ENCODE assay signal across 17 mouse cellular contexts in genomic region chr11:80303746-80304145, GRCm38 (mm10). TPM values are rescaled to one million over a fixed set of nuclear protein-coding genes. Genes with fewer than 3 reads are reported as not detected.
DNase-seq lines count a peak whose midpoint lies in the region; ATAC-seq and TF ChIP-seq lines count a peak whose summit lies in the region.
"Had no signal": no experiment of that assay in that cellular context is flagged by ENCODE, and none has a peak within 500 bp of the region (broad histone marks: within the 10 kb centered on the region; RNA-seq: fewer than 3 reads in every experiment).

No protein-coding gene starts in this region.

- no peak overlapping the region for H3K27ac ChIP-seq in intestine, postnatal 0 days (ENCODE audit: low read depth, low read length)
- no peak overlapping the region for H3K27ac ChIP-seq in intestine, embryonic 15.5 days
- no peak overlapping the region for H3K27ac ChIP-seq in lung, postnatal 0 days (ENCODE audit: low read length)
- no peak overlapping the region for H3K27ac ChIP-seq in MEL (ENCODE audit: control insufficient read depth, low read depth, low read length)
- no peak overlapping the region for H3K27ac ChIP-seq in stomach, postnatal 0 days (replicated peaks)
- H3K27ac ChIP-seq: forebrain, embryonic 12.5 days; hindbrain, embryonic 15.5 days; limb, embryonic 15.5 days; midbrain, embryonic 10.5 days had no signal

- peak; percentile 55 for TF ChIP-seq RAD21 in MEL (IDR thresholded peaks at IDR 0.05; ENCODE audit: low read depth, low read length)

- H3K4me3 ChIP-seq in intestine, postnatal 0 days (ENCODE audit: low read depth, low read length) = no peak overlapping the region
- no peak overlapping the region for H3K4me3 ChIP-seq in intestine, embryonic 15.5 days (replicated peaks)
- no peak overlapping the region for H3K4me3 ChIP-seq in lung, postnatal 0 days (ENCODE audit: low read depth, low read length)
- no peak overlapping the region for H3K4me3 ChIP-seq in MEL (ENCODE audit: control insufficient read depth in 1 of 2, insufficient read depth in 1 of 2, low read depth in 2 of 2, low read length in 2 of 2)
- H3K4me3 ChIP-seq in stomach, postnatal 0 days (ENCODE audit: low read depth, low read length) = no peak overlapping the region
- H3K4me3 ChIP-seq: limb, embryonic 15.5 days had no signal

- DNase-seq in lung, postnatal 0 days (ENCODE audit: low spot score) = no peak
- no peak for DNase-seq in lung, adult 18-20 months
- peak; percentile 58 for DNase-seq in MEL (ENCODE audit: low read depth, low spot score)
- DNase-seq in stomach, postnatal 0 days (ENCODE audit: low spot score) = no peak
- no peak for DNase-seq in ovary, postnatal 14 days (ENCODE audit: low spot score)
- DNase-seq: adrenal gland, postnatal 10 days; cerebellum, adult 8-10 months; embryo, embryonic 11 days; gastrocnemius, postnatal 10 days; heart, postnatal 14 days had no signal

- H3K79me2 ChIP-seq in MEL (ENCODE audit: control insufficient read depth, insufficient read depth, low read length, poor library complexity) = no peaks in the 10 kb centered on the region

- H3K4me1 ChIP-seq in intestine, postnatal 0 days (replicated peaks; ENCODE audit: control insufficient read depth, insufficient read depth, low read length) = no peaks in the 10 kb centered on the region
- H3K4me1 ChIP-seq in intestine, embryonic 15.5 days (replicated peaks) = peaks cover 25% of the 10 kb centered on the region
- H3K4me1 ChIP-seq in lung, postnatal 0 days (ENCODE audit: insufficient read depth, low read depth, low read length) = peaks cover 19% of the 10 kb centered on the region
- H3K4me1 ChIP-seq in MEL (ENCODE audit: control insufficient read depth in 1 of 2, insufficient read depth in 2 of 2, low read length in 2 of 2) = no peaks in the 10 kb centered on the region
- no peaks in the 10 kb centered on the region for H3K4me1 ChIP-seq in stomach, postnatal 0 days (replicated peaks; ENCODE audit: control insufficient read depth, insufficient read depth)

- 85% methylated on average over 3 of the region's 3 CpGs for WGBS in intestine, postnatal 0 days
- WGBS in intestine, embryonic 15.5 days = 88% methylated on average over 3 of the region's 3 CpGs
- 86% methylated on average over 3 of the region's 3 CpGs for WGBS in lung, postnatal 0 days
- WGBS in stomach, postnatal 0 days = 84% methylated on average over 3 of the region's 3 CpGs

- no peaks in the 10 kb centered on the region for H3K9me3 ChIP-seq in intestine, postnatal 0 days (ENCODE audit: control insufficient read depth)
- no peaks in the 10 kb centered on the region for H3K9me3 ChIP-seq in intestine, embryonic 15.5 days
- H3K9me3 ChIP-seq in lung, postnatal 0 days (ENCODE audit: low read length) = no peaks in the 10 kb centered on the region
- no peaks in the 10 kb centered on the region for H3K9me3 ChIP-seq in MEL (replicated peaks; ENCODE audit: insufficient read depth, low read length)
- H3K9me3 ChIP-seq in stomach, postnatal 0 days (ENCODE audit: control insufficient read depth, low read length) = no peaks in the 10 kb centered on the region
- H3K9me3 ChIP-seq: forebrain, embryonic 12.5 days; hindbrain, embryonic 15.5 days; limb, embryonic 15.5 days had no signal

- no peak for TF ChIP-seq EP300 in lung, postnatal 0 days (IDR thresholded peaks at IDR 0.05)
- TF ChIP-seq EP300 in MEL (IDR thresholded peaks at IDR 0.05; ENCODE audit: low read depth in 1 of 2, low read length in 2 of 2) = no peak
- no peak for TF ChIP-seq EP300 in stomach, postnatal 0 days (optimal IDR thresholded peaks at IDR 0.05)

- TF ChIP-seq CTCF in intestine, postnatal 0 days (IDR thresholded peaks at IDR 0.05; ENCODE audit: low read depth) = peak; percentile 41
- TF ChIP-seq CTCF in lung, postnatal 0 days (IDR thresholded peaks at IDR 0.05) = peak; percentile 31
- TF ChIP-seq CTCF in MEL (IDR thresholded peaks at IDR 0.05 in 2 of 3, conservative IDR thresholded peaks at IDR 0.05 in 1 of 3; ENCODE audit: control insufficient read depth in 1 of 3, insufficient read depth in 1 of 3, low read depth in 2 of 3, low read length in 3 of 3, poor library complexity in 1 of 3, severe bottlenecking in 1 of 3) = peak; percentile 42 to 60 (median 52)
- peak; percentile 47 for TF ChIP-seq CTCF in stomach, postnatal 0 days (IDR thresholded peaks at IDR 0.05; ENCODE audit: low read depth)

- TF ChIP-seq POLR2A in MEL (IDR thresholded peaks at IDR 0.05; ENCODE audit: control insufficient read depth in 1 of 2, insufficient read depth in 1 of 2, low read depth in 1 of 2, low read length in 2 of 2, poor library complexity in 1 of 2) = no peak

- H3K4me2 ChIP-seq in intestine, postnatal 0 days (replicated peaks; ENCODE audit: low read depth) = no peak overlapping the region
- H3K4me2 ChIP-seq in intestine, embryonic 15.5 days (replicated peaks) = no peak overlapping the region
- H3K4me2 ChIP-seq in lung, postnatal 0 days (replicated peaks; ENCODE audit: low read depth, low read length) = no peak overlapping the region
- no peak overlapping the region for H3K4me2 ChIP-seq in stomach, postnatal 0 days (replicated peaks; ENCODE audit: low read depth)

- no peak for ATAC-seq in intestine, postnatal 0 days
- no peak for ATAC-seq in intestine, embryonic 15.5 days
- no peak for ATAC-seq in lung, postnatal 0 days
- no peak for ATAC-seq in stomach, postnatal 0 days (ENCODE audit: low FRiP score, low TSS enrichment)

- no peak overlapping the region for H3K9ac ChIP-seq in intestine, postnatal 0 days (ENCODE audit: low read depth, low read length)
- no peak overlapping the region for H3K9ac ChIP-seq in intestine, embryonic 15.5 days
- H3K9ac ChIP-seq in lung, postnatal 0 days (replicated peaks; ENCODE audit: low read depth) = no peak overlapping the region
- H3K9ac ChIP-seq in MEL (ENCODE audit: control insufficient read depth, low read depth, low read length, poor library complexity, severe bottlenecking) = no peak overlapping the region
- H3K9ac ChIP-seq in stomach, postnatal 0 days (ENCODE audit: low read length) = no peak overlapping the region
- H3K9ac ChIP-seq: forebrain, embryonic 12.5 days; hindbrain, embryonic 15.5 days; limb, embryonic 15.5 days had no signal

- H3K36me3 ChIP-seq in intestine, postnatal 0 days (ENCODE audit: control insufficient read depth, insufficient read depth) = no peaks in the 10 kb centered on the region
- H3K36me3 ChIP-seq in intestine, embryonic 15.5 days = no peaks in the 10 kb centered on the region
- no peaks in the 10 kb centered on the region for H3K36me3 ChIP-seq in lung, postnatal 0 days (ENCODE audit: insufficient read depth, low read length)
- H3K36me3 ChIP-seq in MEL (ENCODE audit: control insufficient read depth in 1 of 2, insufficient read depth in 2 of 2, low read length in 2 of 2) = no peaks in the 10 kb centered on the region; a peak in 1 of 4 replicates
- H3K36me3 ChIP-seq in stomach, postnatal 0 days (ENCODE audit: control insufficient read depth, insufficient read depth, low read length) = no peaks in the 10 kb centered on the region
- H3K36me3 ChIP-seq: hindbrain, embryonic 15.5 days; limb, embryonic 15.5 days had no signal

- peaks cover 36% of the 10 kb centered on the region for H3K27me3 ChIP-seq in intestine, postnatal 0 days (replicated peaks; ENCODE audit: control insufficient read depth, insufficient read depth, low read length)
- peaks cover 36% of the 10 kb centered on the region for H3K27me3 ChIP-seq in intestine, embryonic 15.5 days (replicated peaks)
- 0 out of 2 replicates have a peak, but pooled peaks cover 7% of the 10 kb centered on the region for H3K27me3 ChIP-seq in lung, postnatal 0 days (replicated peaks; ENCODE audit: insufficient read depth, low read length)
- H3K27me3 ChIP-seq in MEL (ENCODE audit: control insufficient read depth in 1 of 2, insufficient read depth in 2 of 2, low read length in 2 of 2) = no peaks in the 10 kb centered on the region
- no peaks in the 10 kb centered on the region; the same call in 1 of the 2 replicates for H3K27me3 ChIP-seq in stomach, postnatal 0 days (ENCODE audit: control insufficient read depth, insufficient read depth, low read length)
- H3K27me3 ChIP-seq: hindbrain, embryonic 15.5 days had no signal

TF ChIP-seq in MEL, 35 proteins besides CTCF, POLR2A, EP300 and RAD21:
- no peak for TF ChIP-seq SIN3A (IDR thresholded peaks at IDR 0.05; ENCODE audit: low read length)
- TF ChIP-seq BHLHE40 (IDR thresholded peaks at IDR 0.05; ENCODE audit: borderline replicate concordance, low read depth, low read length) = no peak
- TF ChIP-seq TBP (IDR thresholded peaks at IDR 0.05; ENCODE audit: low read depth, low read length) = no peak
- TF ChIP-seq ZC3H11A (IDR thresholded peaks at IDR 0.05; ENCODE audit: low read depth, low read length) = peak; percentile 18; the same call in 1 of the 2 replicates
- peak; percentile 42 for TF ChIP-seq SMC3 (IDR thresholded peaks at IDR 0.05; ENCODE audit: low read depth, low read length)
- no peak for TF ChIP-seq USF1 (IDR thresholded peaks at IDR 0.05; ENCODE audit: low read depth, low read length)
- TF ChIP-seq UBTF (IDR thresholded peaks at IDR 0.05; ENCODE audit: borderline replicate concordance, insufficient read depth, low read depth, low read length) = no peak
- no peak for TF ChIP-seq POLR2AphosphoS5 (IDR thresholded peaks at IDR 0.05; ENCODE audit: borderline replicate concordance, low read depth, low read length)

RNA-seq across cellular contexts. Expression of gene Rhbdl3, which starts 3.0 kb away (rescaled TPM):
- polyA plus RNA-seq in intestine, postnatal 0 days (2015; fragmentation: Nextera tagmentation; extraction: Ambion mirVana) = 1.3 and 1.4 TPM in 2 replicates
- polyA plus RNA-seq in intestine, embryonic 15.5 days (2015; fragmentation: Nextera tagmentation; extraction: Ambion mirVana) = 2.2 and 3.1 TPM in 2 replicates
- 0.86 and 1.3 TPM in 2 replicates for polyA plus RNA-seq in lung, postnatal 0 days (2015; fragmentation: Nextera tagmentation; extraction: Ambion mirVana)
- 0.04 and 0.13 TPM in 2 replicates for total RNA-seq in MEL (2012; rRNA removed)
- under 1 TPM in 1 of 2 experiments, not detected in 1; 0.11 TPM for polyA plus RNA-seq in MEL (2012; ENCODE audit: insufficient read depth in 1 of 2, insufficient read length in 2 of 2, low read depth in 1 of 2, low replicate concordance in 2 of 2, missing spikeins in 1 of 2)
- 2.7 and 3.4 TPM in 2 replicates for polyA plus RNA-seq in stomach, postnatal 0 days (2015; fragmentation: Nextera tagmentation; extraction: Ambion mirVana)
- total RNA-seq: neutrophil, adult 5-6 weeks had no signal
